Mouse (Mus musculus): ENCODE data around the gene Fam160a1. TPM values are rescaled to one million over a fixed set of nuclear protein-coding genes. Genes with fewer than 3 reads are reported as not detected.
A peak's percentile ranks its signal among the peaks of the same experiment; 100 is the strongest.

Gene Fam160a1
- total RNA-seq, 2 experiments from 2014 or later = 35.8 to 48.7 TPM

- no peak for DNase-seq
- intact Hi-C loops (cut with DNase I) = no loop called here
Measured at GRCm38 (mm10) chr3:85757944-85758343, 59.1 kb downstream of the Fam160a1 start.

GRCm38 (mm10) chr3:85757435-85757834 lies 59.7 kb downstream of the Fam160a1 start:
- intact Hi-C loops (cut with DNase I) = no loop called here
- no peak for DNase-seq

- no peak for DNase-seq
- intact Hi-C loops (cut with DNase I) = no loop called here
Measured at GRCm38 (mm10) chr3:85749348-85749747, 67.7 kb downstream of the Fam160a1 start.

GRCm38 (mm10) chr3:85748863-85749262 lies 68.2 kb downstream of the Fam160a1 start:
- intact Hi-C loops (cut with DNase I) = no loop called here
- no peak for DNase-seq

GRCm38 (mm10) chr3:85746116-85746515 lies 71.0 kb downstream of the Fam160a1 start:
- DNase-seq = no peak
- intact Hi-C loops (cut with DNase I) = no loop called here

GRCm38 (mm10) chr3:85741767-85742166 lies 75.3 kb downstream of the Fam160a1 start:
- intact Hi-C loops (cut with DNase I) = no loop called here
- DNase-seq = no peak

- no peak for DNase-seq
- intact Hi-C loops (cut with DNase I) = no loop called here
Measured at GRCm38 (mm10) chr3:85738591-85738990, 78.5 kb downstream of the Fam160a1 start.

GRCm38 (mm10) chr3:85733939-85734729 lies 83.0 kb downstream of the Fam160a1 start:
- no peak for DNase-seq
- intact Hi-C loops (cut with DNase I) = no loop called here

- intact Hi-C loops (cut with DNase I) = no loop called here
Measured at GRCm38 (mm10) chr3:85727171-85727570, 89.9 kb downstream of the Fam160a1 start.

GRCm38 (mm10) chr3:85725971-85726370 lies 91.1 kb downstream of the Fam160a1 start:
- DNase-seq = no peak
- intact Hi-C loops (cut with DNase I) = no loop called here

More at GRCm38 (mm10) chr3:85727171-85727570, 89.9 kb downstream of the Fam160a1 start:
- no peak for DNase-seq

- no peak for DNase-seq
- intact Hi-C loops (cut with DNase I) = no loop called here
Measured at GRCm38 (mm10) chr3:85725110-85725509, 92.0 kb downstream of the Fam160a1 start.

GRCm38 (mm10) chr3:85722581-85722980 lies 94.5 kb downstream of the Fam160a1 start:
- intact Hi-C loops (cut with DNase I) = no loop called here
- no peak for DNase-seq

- intact Hi-C loops (cut with DNase I) = no loop called here
- DNase-seq = no peak
Measured at GRCm38 (mm10) chr3:85715764-85716297, 101.3 kb downstream of the Fam160a1 start.

- DNase-seq = no peak
- intact Hi-C loops (cut with DNase I) = no loop called here
Measured at GRCm38 (mm10) chr3:85713936-85714709, 103.0 kb downstream of the Fam160a1 start.

- intact Hi-C loops (cut with DNase I) = no loop called here
- peak; percentile 7 to 13 for DNase-seq
Measured at GRCm38 (mm10) chr3:85710695-85711094, 106.4 kb downstream of the Fam160a1 start.

GRCm38 (mm10) chr3:85707421-85707820 lies 109.7 kb downstream of the Fam160a1 start:
- peak; percentile 49 to 65 for DNase-seq
- intact Hi-C loops (cut with DNase I) = loop anchor here (1.0 to 2.0 kb wide), 3 partner anchors 210 to 421 kb away; no protein-coding TSS in a partner anchor

- no peak for DNase-seq
- intact Hi-C loops (cut with DNase I) = no loop called here
Measured at GRCm38 (mm10) chr3:85703141-85703882, 113.8 kb downstream of the Fam160a1 start.

- intact Hi-C loops (cut with DNase I) = loop anchor here (10.0 kb wide), 1 partner anchor 784 kb away; no protein-coding TSS in a partner anchor
- no peak for DNase-seq
Measured at GRCm38 (mm10) chr3:85698496-85698895, 118.6 kb downstream of the Fam160a1 start.

GRCm38 (mm10) chr3:85695056-85695455 lies 122.0 kb downstream of the Fam160a1 start:
- intact Hi-C loops (cut with DNase I) = loop anchor here (10.0 kb wide), 1 partner anchor 780 kb away; no protein-coding TSS in a partner anchor
- DNase-seq = no peak

- intact Hi-C loops (cut with DNase I) = loop anchor here (10.0 kb wide), 1 partner anchor 778 kb away; no protein-coding TSS in a partner anchor
- DNase-seq = no peak
Measured at GRCm38 (mm10) chr3:85693013-85693412, 124.1 kb downstream of the Fam160a1 start.
